In genomic region chr1:154788069-154788468, GRCm38 (mm10) we compare ENCODE assay signal across 8 mouse cellular contexts.
DNase-seq lines count a peak whose midpoint lies in the region; ATAC-seq lines count a peak whose summit lies in the region.

No protein-coding gene starts in this region.

- no peaks in the 10 kb centered on the region for H3K36me3 ChIP-seq in forebrain, embryonic 16.5 days (ENCODE audit: control insufficient read depth, insufficient read depth)
- no peaks in the 10 kb centered on the region for H3K36me3 ChIP-seq in hindbrain, embryonic 16.5 days (ENCODE audit: control insufficient read depth, insufficient read depth, low read length)
- no peaks in the 10 kb centered on the region for H3K36me3 ChIP-seq in midbrain, embryonic 12.5 days

- no peak overlapping the region for H3K27ac ChIP-seq in forebrain, embryonic 16.5 days (ENCODE audit: low read length)
- no peak overlapping the region for H3K27ac ChIP-seq in hindbrain, embryonic 16.5 days (ENCODE audit: low read depth, low read length)
- no peak overlapping the region for H3K27ac ChIP-seq in midbrain, embryonic 12.5 days (replicated peaks)

- WGBS in forebrain, embryonic 16.5 days: 7% methylated on average over 5 of the region's 5 CpGs
- 4% methylated on average over 5 of the region's 5 CpGs for WGBS in hindbrain, embryonic 16.5 days
- 12% methylated on average over 5 of the region's 5 CpGs for WGBS in midbrain, embryonic 12.5 days

- no peak overlapping the region for H3K4me2 ChIP-seq in forebrain, embryonic 16.5 days (ENCODE audit: low read length)
- H3K4me2 ChIP-seq in hindbrain, embryonic 16.5 days (ENCODE audit: low read length): no peak overlapping the region
- H3K4me2 ChIP-seq in midbrain, embryonic 12.5 days (replicated peaks): no peak overlapping the region

- no peak for ATAC-seq in frontal cortex, adult (ENCODE audit: low TSS enrichment)
- peak; percentile 37; the same call in 1 of the 2 replicates for ATAC-seq in forebrain, embryonic 16.5 days
- peak; percentile 60; the same call in 1 of the 2 replicates for ATAC-seq in hindbrain, embryonic 16.5 days
- 0 out of 2 replicates have a peak, but pooled peaks have one; percentile 32 for ATAC-seq in midbrain, embryonic 12.5 days (ENCODE audit: low FRiP score, low read depth)

- intact Hi-C loops in left cerebral cortex, postnatal 14 days (cut with DNase I): loop anchor here (5.0 kb wide), 3 partner anchors 434 to 506 kb away; no protein-coding TSS in a partner anchor

- H3K9me3 ChIP-seq in forebrain, embryonic 16.5 days (ENCODE audit: control insufficient read depth, low read length): no peaks in the 10 kb centered on the region
- no peaks in the 10 kb centered on the region for H3K9me3 ChIP-seq in hindbrain, embryonic 16.5 days (ENCODE audit: control insufficient read depth, low read length)
- no peaks in the 10 kb centered on the region for H3K9me3 ChIP-seq in midbrain, embryonic 12.5 days

- peaks cover 14% of the 10 kb centered on the region for H3K4me1 ChIP-seq in forebrain, embryonic 16.5 days (replicated peaks; ENCODE audit: control insufficient read depth, insufficient read depth, low read length)
- H3K4me1 ChIP-seq in hindbrain, embryonic 16.5 days (ENCODE audit: control insufficient read depth, insufficient read depth, low read depth, low read length): peaks cover 3% of the 10 kb centered on the region; the same call in 1 of the 2 replicates
- H3K4me1 ChIP-seq in midbrain, embryonic 12.5 days: peaks cover 11% of the 10 kb centered on the region; the same call in 1 of the 2 replicates

- no peaks in the 10 kb centered on the region for H3K27me3 ChIP-seq in forebrain, embryonic 16.5 days (replicated peaks; ENCODE audit: control insufficient read depth, insufficient read depth, low read length)
- H3K27me3 ChIP-seq in hindbrain, embryonic 16.5 days (replicated peaks; ENCODE audit: control insufficient read depth, insufficient read depth, low read length): no peaks in the 10 kb centered on the region
- peaks cover 18% of the 10 kb centered on the region for H3K27me3 ChIP-seq in midbrain, embryonic 12.5 days

- no peak overlapping the region for H3K9ac ChIP-seq in forebrain, embryonic 16.5 days (replicated peaks; ENCODE audit: low read depth, low read length)
- H3K9ac ChIP-seq in hindbrain, embryonic 16.5 days (ENCODE audit: low read depth, low read length): no peak overlapping the region
- H3K9ac ChIP-seq in midbrain, embryonic 12.5 days (replicated peaks): no peak overlapping the region

- peak; percentile 67 to 89 for DNase-seq in frontal cortex, adult 2 months (ENCODE audit: extremely low spot score in 1 of 2, low spot score in 1 of 2)
- DNase-seq in c-Kit-positive CD71-negative TER-119-negative erythroid progenitor cells, embryonic 14.5 days (ENCODE audit: low read depth): peak; percentile 67
- peak; percentile 89 to 92 for DNase-seq in left cerebral cortex, postnatal 14 days (ENCODE audit: low spot score in 2 of 2)
- peak; percentile 39 for DNase-seq in spleen, adult 12 weeks (ENCODE audit: low spot score)

- H3K4me3 ChIP-seq in forebrain, embryonic 16.5 days (replicated peaks; ENCODE audit: low read length): no peak overlapping the region
- H3K4me3 ChIP-seq in hindbrain, embryonic 16.5 days (ENCODE audit: low read length): no peak overlapping the region
- no peak overlapping the region for H3K4me3 ChIP-seq in midbrain, embryonic 12.5 days

Comparison
In these comparisons a context has a peak if more than half of its experiments do, and no peak if none do; other contexts are left out.
1. DNase-seq: peak in every context shown above with its lines; median percentile 90 in left cerebral cortex, postnatal 14 days; 78 in frontal cortex, adult 2 months; 67 in c-Kit-positive CD71-negative TER-119-negative erythroid progenitor cells, embryonic 14.5 days; 39 in spleen, adult 12 weeks.